Mouse (Mus musculus): ENCODE data around the gene Prr23a2. TPM values are rescaled to one million over a fixed set of nuclear protein-coding genes. Genes with fewer than 3 reads are reported as not detected.

The Prr23a2 gene
- not detected for total RNA-seq (2021)
- long read RNA-seq, experiment 1: 0 reads
- long read RNA-seq, experiment 2: 0 reads

GRCm38 (mm10) chr9:98856210-98856609 is at the start of gene Prr23a2:
TSS of gene Prr23a2 (plus strand) at chr9:98856494.
- no peak for DNase-seq

DNA sequence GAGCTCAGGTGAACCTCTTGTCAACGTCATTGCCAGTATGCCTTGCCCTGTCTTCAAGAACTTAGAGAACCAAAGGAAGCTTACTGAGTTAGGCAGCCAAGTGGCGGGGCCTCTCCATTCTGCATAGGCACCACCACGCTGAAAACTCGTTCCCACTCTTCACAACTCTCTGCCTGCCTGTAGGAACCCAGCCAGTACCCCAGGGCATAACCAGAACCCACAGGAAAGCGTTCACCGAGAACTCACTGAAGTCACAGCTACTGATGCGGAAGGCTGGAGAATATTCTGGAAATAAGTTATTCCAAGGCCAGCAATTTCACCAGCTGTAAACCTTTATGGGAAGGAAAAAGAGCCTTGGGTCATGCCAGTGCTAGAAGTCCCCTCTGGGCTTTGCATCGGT is 48.7 kb upstream of the Prr23a2 start:
- no peak for DNase-seq

GRCm38 (mm10) chr9:98809526-98809925 is 46.8 kb upstream of the Prr23a2 start:
- peak; percentile 36 to 60 for DNase-seq

GRCm38 (mm10) chr9:98816066-98816465 is 40.2 kb upstream of the Prr23a2 start:
- DNase-seq: no peak

DNA sequence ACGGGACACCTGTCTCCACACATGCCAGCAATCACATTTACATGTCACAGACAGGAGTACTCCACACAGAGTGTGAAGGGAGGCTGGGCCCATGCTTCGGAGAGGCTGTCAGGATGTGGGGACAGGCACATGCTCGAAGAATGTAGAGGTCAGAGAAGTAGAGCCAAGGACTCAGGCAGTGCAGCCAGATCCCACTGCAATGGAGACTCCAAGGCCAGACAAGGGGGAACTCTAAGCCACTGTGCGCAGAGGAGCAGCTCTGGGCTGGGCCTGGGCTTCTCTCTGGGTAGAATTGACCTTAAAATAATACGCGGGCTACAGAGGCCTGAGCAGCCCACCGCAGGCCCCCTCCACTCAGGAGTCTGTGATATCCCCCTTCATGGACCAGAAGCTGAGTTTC is 38.7 kb upstream of the Prr23a2 start:
- peak; percentile 30 to 37 for DNase-seq

GRCm38 (mm10) chr9:98818971-98819370 is 37.3 kb upstream of the Prr23a2 start:
- DNase-seq: no peak

DNA sequence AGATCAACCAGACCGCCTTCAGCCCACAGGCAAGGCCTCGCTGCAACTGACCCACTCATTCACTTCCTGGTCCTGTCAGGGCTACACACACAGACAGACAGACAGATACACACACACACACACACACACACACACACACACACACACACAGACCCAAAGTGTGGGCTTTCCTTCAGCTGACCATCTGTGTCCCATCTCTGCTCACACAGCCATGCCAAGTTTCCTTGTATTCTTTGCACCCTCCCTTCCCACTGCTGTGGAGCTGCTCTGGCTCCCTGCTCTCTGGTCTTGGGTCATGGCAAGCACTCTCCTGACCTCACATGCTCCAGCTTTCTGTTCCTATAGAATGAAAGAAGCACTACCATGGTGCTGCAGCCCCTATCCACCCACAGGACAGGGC is 36.8 kb upstream of the Prr23a2 start:
- DNase-seq: no peak

GRCm38 (mm10) chr9:98820461-98820860 is 35.8 kb upstream of the Prr23a2 start:
- no peak for DNase-seq

DNA sequence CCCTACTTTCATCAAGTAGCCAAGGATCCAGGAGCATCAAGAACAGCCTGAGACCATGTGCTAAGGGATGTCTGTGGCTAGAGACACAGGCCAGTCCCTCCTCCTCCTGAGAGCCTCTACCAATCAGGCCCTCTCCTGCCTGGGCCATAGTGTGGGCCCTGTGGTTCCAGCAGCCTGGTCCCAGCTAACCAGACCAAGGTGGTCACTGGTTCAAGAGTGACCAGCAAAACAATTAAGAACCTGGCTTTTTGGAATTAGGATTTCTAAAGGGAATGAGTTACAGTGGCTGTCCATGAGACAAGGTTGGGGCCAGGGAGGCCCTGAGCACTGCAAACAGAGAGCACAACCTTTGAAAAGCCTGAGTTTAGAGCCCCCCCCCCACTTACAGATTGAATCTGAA is 35.2 kb upstream of the Prr23a2 start:
- DNase-seq: no peak

- DNase-seq: no peak
Measured at GRCm38 (mm10) chr9:98823805-98824204, 32.5 kb upstream of the Prr23a2 start.

GRCm38 (mm10) chr9:98829508-98829907 is 26.8 kb upstream of the Prr23a2 start:
- no peak for DNase-seq

GRCm38 (mm10) chr9:98837537-98838074 is 18.7 kb upstream of the Prr23a2 start:
- no peak for DNase-seq

- DNase-seq: no peak
Measured at GRCm38 (mm10) chr9:98842117-98842516, 14.2 kb upstream of the Prr23a2 start, which contains the start of gene Prr23a1. TSS of gene Prr23a1 (plus strand) at chr9:98842503.

DNA sequence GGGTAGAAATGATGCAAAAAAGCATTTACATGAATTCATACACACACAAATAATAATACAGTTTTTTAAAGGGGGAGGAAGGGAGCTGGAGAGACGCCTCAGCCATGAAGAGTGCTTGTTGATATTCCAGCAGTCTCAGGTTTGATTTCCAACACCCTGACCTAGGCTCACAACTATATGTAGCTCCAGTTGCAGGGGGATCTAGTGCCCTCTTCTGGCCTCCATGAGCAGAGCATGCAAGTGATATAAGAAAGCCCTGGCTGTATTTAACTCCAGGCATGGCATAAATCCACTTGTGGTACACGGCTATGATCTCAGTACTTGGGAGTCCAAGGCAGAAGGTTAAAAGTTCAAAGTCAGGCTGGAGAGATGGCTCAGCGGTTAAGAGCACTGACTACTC is 7.2 kb downstream of the Prr23a2 start:
- peak; percentile 8 to 17 for DNase-seq

DNA sequence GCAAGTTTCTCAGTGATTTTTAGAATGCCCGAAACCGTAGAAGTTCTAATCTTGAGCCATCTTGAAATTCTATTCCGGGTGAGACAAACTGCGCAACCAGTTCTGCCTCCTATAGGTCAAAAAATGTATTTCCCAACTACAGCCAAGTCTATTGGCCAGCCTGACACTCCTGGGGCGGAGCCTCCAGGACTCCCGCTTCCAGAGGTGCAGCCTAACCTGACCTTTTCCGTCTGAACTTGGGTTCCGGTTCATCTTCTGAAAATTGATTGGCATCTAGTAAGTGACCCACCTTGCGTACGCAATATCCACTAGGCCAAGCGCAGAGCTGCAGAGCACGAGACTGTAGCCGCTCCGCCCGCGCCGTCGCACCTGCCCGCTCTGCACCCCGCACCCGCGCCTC is 8.3 kb downstream of the Prr23a2 start, which contains the start of gene Prr23a3:
Gene Prr23a3, plus strand, starts transcription at position 197 of the 400 bp plus-strand sequence.
- no peak for DNase-seq

- no peak for DNase-seq
Measured at GRCm38 (mm10) chr9:98901486-98901885, 45.2 kb downstream of the Prr23a2 start.

GRCm38 (mm10) chr9:98902819-98903218 is 46.5 kb downstream of the Prr23a2 start, which contains the start of gene 7420426K07Rik:
TSS of gene 7420426K07Rik (plus strand) at chr9:98903119.
- DNase-seq: no peak

Other genes starting within 250 kb of the Prr23a2 start
- gene Prr23a1, start 14.0 kb upstream of the Prr23a2 start, total RNA-seq (2021): not detected
- gene Prr23a3, start 8.3 kb downstream of the Prr23a2 start, total RNA-seq (2021): not detected
- gene 7420426K07Rik, start 46.6 kb downstream of the Prr23a2 start, total RNA-seq (2021): not detected
- not detected for gene Foxl2, start 98.8 kb downstream of the Prr23a2 start, total RNA-seq (2021)
- 10 to 100 TPM; 18.3 to 24.9 TPM for gene Faim, start 129.9 kb downstream of the Prr23a2 start, total RNA-seq (2021)
- gene Gm1123, start 179.2 kb downstream of the Prr23a2 start, total RNA-seq (2021): not detected

Data from adrenal gland, postnatal 36 days (tissue).